Mouse (Mus musculus) inflammation-experienced regulatory T-cells, adult 6 months (primary cell): ENCODE results near the gene Bcat2. TPM values are rescaled to one million over a fixed set of nuclear protein-coding genes. Genes with fewer than 3 reads are reported as not detected.

Source experiments
- ATAC-seq: one replicate; pipeline ENCODE4 v1.8.0; 2017
- polyA plus RNA-seq, 3 experiments: library from polyadenylated mRNA; unstranded; fragments of 100-300 nt; shearing (Covaris generic); gene quantifications; one replicate each; pipeline ENCODE4 v1.2.1; 2017

The Bcat2 gene
- polyA plus RNA-seq, 3 experiments from 2014 or later = 33.2 to 54.7 (median 51.4) TPM

GRCm38 (mm10) chr7:45550821-45551511, 19.0 kb upstream of the Bcat2 start:
- ATAC-seq = no peak

- no peak for ATAC-seq
These were observed 18.5 kb upstream of the Bcat2 start for GRCm38 (mm10) chr7:45551512-45551883.

GRCm38 (mm10) chr7:45553519-45553918, 16.4 kb upstream of the Bcat2 start:
- ATAC-seq = no peak

GRCm38 (mm10) chr7:45553990-45554389, 16.0 kb upstream of the Bcat2 start:
- no peak for ATAC-seq

- no peak for ATAC-seq
These were observed 15.2 kb upstream of the Bcat2 start, which contains the start of gene Hsd17b14 for GRCm38 (mm10) chr7:45554744-45555143. Gene Hsd17b14 (plus strand): TSS chr7:45554893.

GRCm38 (mm10) chr7:45555787-45556186, 14.2 kb upstream of the Bcat2 start:
- ATAC-seq = peak; percentile 43

GRCm38 (mm10) chr7:45558907-45559306, 11.0 kb upstream of the Bcat2 start:
- no peak for ATAC-seq

GRCm38 (mm10) chr7:45560241-45560640, 9.7 kb upstream of the Bcat2 start:
- ATAC-seq = no peak

GRCm38 (mm10) chr7:45560843-45561623, 8.9 kb upstream of the Bcat2 start:
- peak; percentile 89 for ATAC-seq

GRCm38 (mm10) chr7:45561624-45562520, 8.1 kb upstream of the Bcat2 start:
- no peak for ATAC-seq

GRCm38 (mm10) chr7:45564811-45565210, 5.1 kb upstream of the Bcat2 start:
- ATAC-seq = no peak

GRCm38 (mm10) chr7:45565446-45565845, 4.5 kb upstream of the Bcat2 start:
- ATAC-seq = no peak

- ATAC-seq = no peak
These were observed 2.7 kb upstream of the Bcat2 start for GRCm38 (mm10) chr7:45567112-45567779.

GRCm38 (mm10) chr7:45567780-45568516, 2.0 kb upstream of the Bcat2 start:
- ATAC-seq = peak; percentile 96

- no peak for ATAC-seq
These were observed 1.1 kb upstream of the Bcat2 start for GRCm38 (mm10) chr7:45568601-45569473.

GRCm38 (mm10) chr7:45571966-45572365, 2.0 kb downstream of the Bcat2 start:
- ATAC-seq = no peak

- ATAC-seq = no peak
These were observed 4.0 kb downstream of the Bcat2 start for GRCm38 (mm10) chr7:45573954-45574353.

GRCm38 (mm10) chr7:45574472-45575379, 4.8 kb downstream of the Bcat2 start:
- no peak for ATAC-seq

GRCm38 (mm10) chr7:45585923-45586322, 16.0 kb downstream of the Bcat2 start:
- ATAC-seq = no peak
